Mouse (Mus musculus) lung, postnatal 0 days (tissue): ENCODE measurements at regions not wholly inside any gene's neighbourhood (a gene's known extent, or its start where the extent isn't known, plus 50 kb on each side); places are given as distances from the start of the nearest gene placed in this dataset.

ENCODE experiments used
- CTCF ChIP-seq: IDR thresholded peaks from 2 replicates; pipeline ENCODE4 v1.5.1; 2016; ENCODE audit warnings: antibody characterized with exemption, mild to moderate bottlenecking
- EP300 ChIP-seq: IDR thresholded peaks from 2 replicates; pipeline ENCODE4 v1.6.1; 2016; ENCODE audit warnings: antibody characterized with exemption, mild to moderate bottlenecking, control low read depth

GRCm38 (mm10) chr2:134080148-134080547 lies 474.0 kb downstream of the Hao1 start:
- TF ChIP-seq CTCF = no peak
- TF ChIP-seq EP300 = no peak
